Mouse (Mus musculus) intestine, embryonic 16.5 days (tissue): ENCODE measurements around the gene Sdad1. TPM values are rescaled to one million over a fixed set of nuclear protein-coding genes. Genes with fewer than 3 reads are reported as not detected.

Source experiments
- polyA plus RNA-seq: library from polyadenylated mRNA; unstranded; fragments of >200 nt; fragmentation: Nextera tagmentation; extraction: Ambion mirVana; gene quantifications from 2 replicates; pipeline ENCODE4 v1.2.1, GENCODE M21; 2015

Sdad1 gene
- polyA plus RNA-seq, 1 experiment from 2014 or later, result 35.8 TPM

Other genes with a start within 250 kb of the Sdad1 start
- 147 and 167 TPM in 2 replicates for gene G3bp2, start 226.8 kb downstream of the Sdad1 start, polyA plus RNA-seq
- gene Uso1, start 172.5 kb downstream of the Sdad1 start, polyA plus RNA-seq, result 43.5 and 46.7 TPM in 2 replicates
- not detected in 2 replicates for gene U90926, start 95.1 kb downstream of the Sdad1 start, polyA plus RNA-seq
- 0.57 and 0.88 TPM in 2 replicates for gene Ppef2, start 54.2 kb downstream of the Sdad1 start, polyA plus RNA-seq
- gene Naaa, start 32.3 kb downstream of the Sdad1 start, polyA plus RNA-seq, result 30.8 and 32.2 TPM in 2 replicates
- 0.16 TPM in 1 of 2 replicates, not detected in the other for gene Cxcl9, start 17.6 kb upstream of the Sdad1 start, polyA plus RNA-seq
- 4.4 and 5.6 TPM in 2 replicates for gene Art3, start 21.3 kb upstream of the Sdad1 start, polyA plus RNA-seq
- gene Cxcl10, start 38.4 kb upstream of the Sdad1 start, polyA plus RNA-seq, result 2.0 and 3.3 TPM in 2 replicates
- 39.1 and 53.0 TPM in 2 replicates for gene Nup54, start 124.7 kb upstream of the Sdad1 start, polyA plus RNA-seq
- gene Scarb2, start 196.4 kb upstream of the Sdad1 start, polyA plus RNA-seq, result 12.9 and 13.5 TPM in 2 replicates
- gene Fam47e, start 244.6 kb upstream of the Sdad1 start, polyA plus RNA-seq, result 0.18 and 0.29 TPM in 2 replicates